Mouse (Mus musculus) left cerebral cortex, adult 2 months (tissue): ENCODE results near the gene Asb6. TPM values are rescaled to one million over a fixed set of nuclear protein-coding genes. Genes with fewer than 3 reads are reported as not detected.
A peak's percentile ranks its signal among the peaks of the same experiment; 100 is the strongest.

ENCODE experiments used
- DNase-seq, 2 experiments: peaks; one replicate each; pipeline ENCODE4 v3.0.0; 2021 to 2022; ENCODE audit warnings: low spot score in 2 of 2, mixed read lengths in 1 of 2; ENCODE audit errors: extremely low spot score in 1 of 2
- H3K27ac ChIP-seq: fragments of 200-600 bp; 2 replicates; pipeline ENCODE4 v1.8.1; 2022
- H3K4me3 ChIP-seq: fragments of 200-600 bp; 2 replicates; pipeline ENCODE4 v1.8.1; 2022
- CTCF ChIP-seq: fragments of 200-600 bp; IDR thresholded peaks from 2 replicates; pipeline ENCODE4 v1.8.1; 2022; ENCODE audit warnings: antibody characterized with exemption, mild to moderate bottlenecking, moderate library complexity
- intact Hi-C: fragments of 180-260 bp; cut with DNase I; formaldehyde crosslinking; loops from one replicate; pipeline ENCODE4 v1.15.1; 2025
- total RNA-seq, 2 experiments: library from RNA; stranded (reverse); gene quantifications; 2 replicates each; pipeline ENCODE4 v1.2.3; 2021

The Asb6 gene
- total RNA-seq, 2 experiments from 2014 or later: 35.4 to 40.5 TPM

GRCm38 (mm10) chr2:30827749-30828475, 2.2 kb downstream of the Asb6 start:
- DNase-seq: peak; percentile 94 to 97
- Histone ChIP-seq H3K27ac (peak overlapping the region; percentile 66), H3K4me3 (peak overlapping the region; percentile 98)
- intact Hi-C loops: loop anchor here (2.0 kb wide), 1 partner anchor 107 kb away; no protein-coding TSS in a partner anchor
- TF ChIP-seq CTCF: peak; percentile 97

DNA sequence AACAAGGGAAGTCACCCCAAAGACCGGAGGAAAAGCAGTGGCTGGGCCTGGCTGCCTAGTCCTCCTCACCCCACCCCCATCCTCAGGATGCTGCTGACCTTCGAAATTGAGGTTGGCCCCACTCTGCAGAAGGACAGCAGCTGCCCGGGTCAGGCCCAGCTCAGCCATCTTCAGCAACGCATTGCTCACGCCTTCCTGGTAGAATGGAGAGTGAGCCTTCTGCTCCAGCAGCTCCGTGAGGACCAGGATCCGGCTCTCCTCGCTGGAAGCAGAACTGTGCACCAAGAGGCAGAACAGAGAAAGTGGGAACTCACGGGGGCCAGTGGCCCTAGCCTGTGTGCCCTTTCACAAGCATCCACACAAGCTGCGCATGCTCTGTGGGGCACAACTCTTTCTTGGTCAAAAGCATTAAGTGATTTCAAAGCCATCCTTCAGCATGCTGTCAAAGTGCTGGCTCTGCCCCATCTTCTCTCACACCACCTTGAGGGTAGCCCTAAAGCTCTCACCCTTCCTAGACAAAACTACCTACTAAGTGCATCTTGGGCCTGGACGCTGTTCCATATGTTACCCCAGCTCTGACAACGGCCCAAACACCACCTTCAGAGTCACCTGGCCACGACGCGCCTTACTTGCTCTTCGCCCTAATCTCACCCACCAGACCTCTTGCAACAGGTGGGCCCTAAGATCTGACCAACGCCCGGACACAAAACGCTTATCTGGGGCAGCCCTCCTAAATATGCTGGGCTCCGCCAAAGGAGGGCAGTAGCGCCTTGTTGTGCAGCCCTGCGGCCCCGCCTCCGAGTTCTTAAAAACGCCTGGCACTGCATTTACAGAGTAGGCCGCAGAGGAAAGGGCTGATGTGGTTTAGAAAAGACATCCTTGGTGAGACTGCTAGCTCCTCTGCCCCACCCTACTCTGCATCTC, 3.0 kb downstream of the Asb6 start:
- peak; percentile 44 to 49 for DNase-seq
- peak overlapping the region; percentile 66 for H3K27ac ChIP-seq
- H3K4me3 ChIP-seq: peak overlapping the region; percentile 98
- TF ChIP-seq CTCF: peak; percentile 44
- intact Hi-C loops: loop anchor here (1.0 kb wide), 1 partner anchor 18 kb away; no protein-coding TSS in a partner anchor

GRCm38 (mm10) chr2:30823385-30824153, 6.6 kb downstream of the Asb6 start:
- H3K27ac ChIP-seq: no peak overlapping the region
- no peak overlapping the region for H3K4me3 ChIP-seq
- intact Hi-C loops: no loop called here
- DNase-seq: no peak
- TF ChIP-seq CTCF: no peak

DNA sequence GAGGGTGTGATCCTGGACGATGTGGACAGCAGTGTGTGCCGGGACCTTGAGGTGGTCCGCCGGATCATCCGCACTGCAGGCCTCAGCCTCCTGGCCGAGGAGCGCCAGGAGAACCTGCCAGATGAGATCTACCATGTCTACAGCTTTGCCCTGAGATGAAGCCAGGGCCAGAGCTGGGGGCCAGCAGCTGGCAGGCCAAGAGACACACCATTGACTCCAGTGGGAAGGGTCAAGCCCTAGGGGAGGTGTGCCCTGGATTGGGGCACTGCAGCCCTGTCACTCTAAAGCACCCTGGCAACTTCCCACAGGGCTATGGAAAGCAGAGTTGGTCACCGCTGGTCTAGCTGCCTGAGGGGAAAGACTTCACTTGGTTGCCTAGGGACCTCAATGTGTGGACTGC, 7.7 kb downstream of the Asb6 start:
- TF ChIP-seq CTCF: no peak
- H3K4me3 ChIP-seq: no peak overlapping the region
- H3K27ac ChIP-seq: no peak overlapping the region
- intact Hi-C loops: no loop called here
- DNase-seq: no peak

GRCm38 (mm10) chr2:30821073-30821472, 9.1 kb downstream of the Asb6 start:
- DNase-seq: no peak
- Histone ChIP-seq H3K27ac (no peak overlapping the region), H3K4me3 (no peak overlapping the region)
- TF ChIP-seq CTCF: peak; percentile 50
- intact Hi-C loops: no loop called here

DNA sequence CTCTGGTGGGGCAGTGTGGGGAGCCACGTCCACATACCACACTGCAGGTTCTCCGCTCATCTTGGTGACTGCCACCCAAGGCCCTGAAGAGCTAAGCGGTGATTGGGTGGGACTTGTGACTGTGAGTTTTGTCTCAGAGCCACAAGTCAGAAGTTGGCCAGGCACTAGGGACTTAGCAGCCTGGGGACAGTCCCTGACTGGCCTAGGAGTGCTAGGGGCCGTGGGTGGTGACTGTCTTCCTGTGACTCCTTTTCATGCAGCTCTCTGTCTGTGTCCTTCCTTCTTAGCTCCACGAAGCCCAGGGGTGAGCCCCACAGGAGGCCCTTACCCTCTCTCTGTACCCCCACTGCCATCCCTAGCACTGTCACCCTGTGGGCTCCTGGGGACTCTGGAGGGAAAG, 10.3 kb downstream of the Asb6 start:
- TF ChIP-seq CTCF: no peak
- Histone ChIP-seq H3K27ac (no peak overlapping the region), H3K4me3 (no peak overlapping the region)
- DNase-seq: no peak
- intact Hi-C loops: no loop called here

DNA sequence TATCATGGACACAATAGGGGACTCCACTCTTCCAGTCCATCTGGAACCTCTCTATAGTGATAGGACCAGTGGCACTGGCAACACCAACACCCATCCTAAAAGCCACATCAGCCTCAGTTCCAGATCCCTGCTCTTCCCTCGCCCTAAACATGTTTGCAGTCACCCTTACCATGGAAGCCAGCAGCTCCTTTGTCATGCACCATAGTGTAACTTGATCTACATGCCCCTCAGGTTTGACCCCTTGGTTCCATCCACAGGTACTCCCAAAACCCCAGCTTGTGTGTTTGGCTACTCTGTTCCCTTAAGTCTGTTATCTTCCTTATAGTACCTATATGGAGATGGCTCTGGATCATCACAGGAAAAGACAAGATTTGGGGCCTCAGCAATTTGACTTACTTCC, 13.8 kb downstream of the Asb6 start:
- no peak overlapping the region for H3K4me3 ChIP-seq
- TF ChIP-seq CTCF: no peak
- H3K27ac ChIP-seq: no peak overlapping the region
- no peak for DNase-seq
- intact Hi-C loops: no loop called here

GRCm38 (mm10) chr2:30810573-30810972, 19.6 kb downstream of the Asb6 start:
- no peak for TF ChIP-seq CTCF
- intact Hi-C loops: no loop called here
- Histone ChIP-seq H3K27ac (no peak overlapping the region; the same call in 1 of the 2 replicates), H3K4me3 (no peak overlapping the region)
- DNase-seq: no peak

GRCm38 (mm10) chr2:30809503-30809902, 20.6 kb downstream of the Asb6 start:
- 0 out of 2 replicates have a peak overlapping the region, but pooled peaks have one; percentile 24 for H3K27ac ChIP-seq
- intact Hi-C loops: loop anchor here (1.0 kb wide), 1 partner anchor 17 kb away; no protein-coding TSS in a partner anchor
- H3K4me3 ChIP-seq: peak overlapping the region; percentile 2; the same call in 1 of the 2 replicates
- DNase-seq: no peak
- TF ChIP-seq CTCF: no peak

DNA sequence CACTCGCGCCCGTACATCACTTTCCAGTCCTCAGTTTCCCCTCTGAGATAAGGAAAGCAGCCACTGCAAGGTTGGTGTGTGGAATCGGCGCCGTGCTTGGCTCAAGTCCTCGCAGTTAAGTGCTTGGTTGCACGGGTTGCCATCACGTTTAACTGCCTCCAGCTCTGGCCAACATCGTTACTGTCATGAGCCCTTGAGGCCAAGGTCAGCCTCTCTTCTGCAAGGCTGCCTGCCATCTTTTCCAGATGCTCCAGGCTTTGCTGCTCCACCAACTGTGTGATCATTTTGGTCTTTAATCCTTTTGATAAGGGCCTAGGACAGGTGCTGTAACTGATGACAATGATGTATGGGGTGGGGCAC, 21.9 kb downstream of the Asb6 start:
- Histone ChIP-seq H3K4me3 (peak overlapping the region; percentile 94), H3K27ac (peak overlapping the region; percentile 91)
- no peak for DNase-seq
- intact Hi-C loops: no loop called here
- no peak for TF ChIP-seq CTCF

- peak; percentile 97 to 99 for DNase-seq
- Histone ChIP-seq H3K4me3 (peak within 1 kb of the TSS; percentile 94), H3K27ac (peak within 1 kb of the TSS; percentile 91)
- TF ChIP-seq CTCF: no peak
- intact Hi-C loops: no loop called here
Observed at GRCm38 (mm10) chr2:30807648-30808295, 22.4 kb downstream of the Asb6 start, which contains the start of gene Ntmt1. Gene Ntmt1 (plus strand): TSS chr2:30807826.
